Comparison of ENCODE assay signal across 15 mouse cellular contexts in the genomic region with DNA sequence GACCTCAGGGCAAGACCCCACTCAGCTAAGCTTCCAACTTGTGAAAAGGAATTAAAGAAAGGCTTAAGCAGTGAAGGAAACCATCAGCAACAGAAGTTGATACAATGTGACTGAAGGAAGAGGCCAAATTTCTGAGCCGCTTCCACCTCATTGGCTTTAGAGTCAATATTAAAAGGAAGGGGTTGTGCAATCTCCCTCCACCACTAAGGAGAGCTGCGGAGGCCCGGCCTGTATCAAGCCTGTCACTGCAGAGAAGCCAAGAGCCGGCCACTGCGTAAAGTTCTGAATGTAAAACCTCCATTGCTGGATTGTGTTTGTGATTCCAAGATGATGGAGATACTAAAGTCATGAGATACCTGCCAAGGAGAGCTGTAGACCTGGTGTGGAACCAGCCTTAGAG.
"Had no signal": no experiment of that assay in that cellular context is flagged by ENCODE, and none has a peak within 500 bp of the region (broad histone marks: within the 10 kb centered on the region; RNA-seq: fewer than 3 reads in every experiment).

No protein-coding gene starts in this region.

- H3K9ac ChIP-seq: intestine, embryonic 15.5 days; limb, embryonic 12.5 days; liver, embryonic 12.5 days; midbrain, embryonic 13.5 days; neural tube, embryonic 12.5 days; stomach, embryonic 15.5 days had no signal

- H3K9me3 ChIP-seq: intestine, embryonic 15.5 days; limb, embryonic 12.5 days; liver, embryonic 12.5 days; midbrain, embryonic 13.5 days; neural tube, embryonic 12.5 days; stomach, embryonic 15.5 days had no signal

- H3K4me2 ChIP-seq: intestine, embryonic 15.5 days; limb, embryonic 12.5 days; liver, embryonic 12.5 days; midbrain, embryonic 13.5 days; neural tube, embryonic 12.5 days; stomach, embryonic 15.5 days had no signal

- H3K4me1 ChIP-seq: intestine, embryonic 15.5 days; liver, embryonic 12.5 days; stomach, embryonic 15.5 days had no signal

- H3K4me3 ChIP-seq: intestine, embryonic 15.5 days; layer of hippocampus, adult 2 months; limb, embryonic 12.5 days; liver, embryonic 12.5 days; midbrain, embryonic 13.5 days; myocyte; neural tube, embryonic 12.5 days; stomach, embryonic 15.5 days had no signal

- ATAC-seq: liver, embryonic 12.5 days; midbrain, embryonic 13.5 days had no signal

- H3K36me3 ChIP-seq: intestine, embryonic 15.5 days; limb, embryonic 12.5 days; liver, embryonic 12.5 days; midbrain, embryonic 13.5 days; neural tube, embryonic 12.5 days; stomach, embryonic 15.5 days had no signal

- DNase-seq: kidney, adult 18-20 months; kidney, postnatal 10 days; kidney, postnatal 4 days; retina, postnatal 1 day; right cerebral cortex, postnatal 14 days; thymus, adult 2 months; thymus, postnatal 36 days had no signal

- H3K27ac ChIP-seq: intestine, embryonic 15.5 days; layer of hippocampus, adult 2 months; limb, embryonic 12.5 days; liver, embryonic 12.5 days; midbrain, embryonic 13.5 days; neural tube, embryonic 12.5 days; stomach, embryonic 15.5 days had no signal

- H3K27me3 ChIP-seq: intestine, embryonic 15.5 days; limb, embryonic 12.5 days; neural tube, embryonic 12.5 days; stomach, embryonic 15.5 days had no signal
